Mouse (Mus musculus) kidney, postnatal 10 days (tissue): ENCODE measurements around the gene Kif3a.
A peak's percentile ranks its signal among the peaks of the same experiment; 100 is the strongest.

Source experiments
- DNase-seq: peaks from one replicate; pipeline ENCODE4 v3.0.0; 2021; ENCODE audit warnings: mixed read lengths

The Kif3a gene

DNA sequence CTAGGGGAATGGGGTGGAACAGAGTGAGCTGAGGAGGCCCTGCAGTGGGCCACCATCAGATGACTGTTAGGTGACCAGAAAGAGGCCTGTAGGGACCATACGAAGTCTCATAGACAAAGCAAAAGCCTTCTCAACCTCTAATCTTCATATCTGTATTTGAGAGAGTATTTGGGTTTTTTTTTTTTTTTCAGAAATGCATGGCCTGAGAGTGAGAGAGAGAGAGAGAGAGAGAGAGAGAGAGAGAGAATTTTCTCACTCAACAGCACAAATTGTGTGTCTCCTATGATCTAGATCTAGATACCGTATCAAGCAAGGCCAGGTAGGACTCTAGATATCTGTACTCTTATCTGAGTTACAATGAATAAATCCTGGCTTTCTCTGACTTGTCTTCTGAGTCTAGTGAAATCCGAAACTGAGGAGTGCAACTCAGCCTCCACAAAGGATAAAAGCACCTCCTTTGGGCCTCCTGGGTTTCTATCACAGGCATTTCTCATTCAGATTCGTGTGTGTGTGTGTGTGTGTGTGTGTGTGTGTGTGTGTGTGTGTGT lies 50.5 kb downstream of the Kif3a start:
- DNase-seq = no peak

GRCm38 (mm10) chr11:53618619-53619198 lies 51.5 kb downstream of the Kif3a start, which contains the start of gene Il4:
Il4 (minus strand) TSS chr11:53618669.
- no peak for DNase-seq

DNA sequence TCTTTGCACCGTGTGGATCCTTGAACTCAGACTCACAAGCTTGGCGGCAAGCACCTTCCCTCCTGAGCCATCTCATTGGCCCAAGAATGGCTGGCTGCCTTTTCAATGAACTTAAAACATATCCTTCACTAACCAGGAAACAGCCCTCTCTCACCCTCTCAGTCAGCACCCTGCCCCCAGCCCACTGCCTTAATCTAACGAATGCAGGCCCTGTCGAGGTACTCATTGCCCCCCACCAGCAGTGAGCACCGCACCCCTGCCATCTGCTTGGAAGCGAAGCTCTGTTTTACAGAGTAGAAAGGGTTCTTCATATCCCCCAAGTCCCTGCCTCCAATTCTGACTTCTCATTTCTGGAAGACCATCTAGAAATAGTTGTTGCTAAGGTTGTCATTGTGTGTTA lies 52.2 kb downstream of the Kif3a start:
- no peak for DNase-seq

- DNase-seq = no peak
These were observed 52.9 kb downstream of the Kif3a start for GRCm38 (mm10) chr11:53620094-53620493.

DNA sequence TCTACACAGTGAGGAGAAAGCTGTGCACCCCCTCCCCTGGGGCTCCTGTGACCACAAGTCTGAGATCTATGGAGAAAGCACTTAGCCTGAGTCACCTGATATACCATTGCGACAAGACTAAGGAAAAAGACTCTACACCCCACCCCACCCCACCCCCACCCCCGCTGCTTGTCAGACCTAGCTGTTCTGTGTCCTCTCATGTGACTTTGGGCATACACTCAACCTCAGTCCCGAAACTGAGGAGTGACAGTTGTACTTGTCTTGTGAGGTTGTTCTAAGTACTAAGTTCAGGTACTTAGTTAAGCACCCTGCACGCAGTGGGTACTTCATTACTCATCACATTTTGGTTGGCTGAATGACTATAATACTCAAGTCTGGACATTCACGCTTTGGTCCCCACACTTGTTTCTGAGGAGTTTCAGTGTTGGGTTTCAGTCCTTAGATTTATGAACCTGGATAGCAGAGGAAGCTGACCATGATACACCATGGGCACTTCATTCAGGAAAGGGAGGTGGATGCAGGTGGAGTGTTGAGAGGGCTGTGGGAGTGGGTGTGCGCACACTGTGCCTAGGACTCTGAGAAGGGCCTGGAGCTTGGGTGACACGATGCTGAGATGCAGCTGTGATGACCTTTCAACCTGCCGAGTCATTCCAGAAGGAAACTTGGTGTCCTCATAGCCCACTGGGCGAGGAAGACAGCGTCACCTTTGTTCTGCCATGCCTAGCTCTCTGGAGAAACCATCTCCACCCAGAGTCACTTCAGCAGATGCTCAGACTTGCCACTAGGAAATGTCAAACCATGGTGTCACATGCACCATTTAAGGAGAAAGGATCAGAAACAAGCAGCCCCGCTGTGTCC lies 54.6 kb downstream of the Kif3a start:
- no peak for DNase-seq

DNA sequence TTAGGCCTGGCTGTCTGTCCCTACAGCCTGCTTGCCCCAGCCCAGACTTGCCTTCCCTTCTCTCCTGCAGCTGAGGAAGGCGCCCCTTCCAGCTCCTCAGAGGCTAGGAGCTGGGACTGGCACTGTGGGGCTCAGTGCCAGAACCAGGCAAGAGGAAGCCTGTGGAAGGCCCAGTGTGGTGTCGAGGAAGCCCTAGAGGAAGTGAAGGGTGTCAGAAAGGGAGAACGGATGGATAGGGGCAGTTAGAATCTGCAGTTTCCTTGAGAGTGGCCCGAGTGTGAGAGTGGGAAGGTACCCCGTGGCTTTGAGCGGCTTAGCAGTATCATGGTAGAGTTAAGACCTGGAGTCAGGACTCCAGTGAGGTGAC lies 55.2 kb downstream of the Kif3a start:
- DNase-seq = no peak

DNA sequence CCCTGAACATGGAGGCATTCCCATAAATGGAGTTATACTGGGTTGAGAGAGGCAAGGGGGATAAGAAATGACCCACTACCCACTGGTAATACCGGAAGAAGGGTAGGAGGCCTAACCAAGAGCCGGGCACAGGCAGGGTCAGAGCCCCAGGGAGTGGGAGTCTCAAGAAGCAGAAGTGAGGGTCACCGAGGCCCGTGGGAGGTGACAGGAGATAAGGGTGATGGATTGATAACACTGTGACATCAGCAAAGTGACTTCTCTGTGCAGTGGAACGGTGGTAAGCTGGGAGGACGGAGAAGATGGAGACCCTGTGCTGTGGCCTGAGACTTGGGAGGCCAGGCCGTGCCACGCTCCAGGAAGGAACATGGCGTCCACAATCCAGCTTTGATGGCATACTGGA lies 56.4 kb downstream of the Kif3a start:
- DNase-seq = no peak

- DNase-seq = no peak
These were observed 56.9 kb downstream of the Kif3a start for GRCm38 (mm10) chr11:53624124-53624523.

DNA sequence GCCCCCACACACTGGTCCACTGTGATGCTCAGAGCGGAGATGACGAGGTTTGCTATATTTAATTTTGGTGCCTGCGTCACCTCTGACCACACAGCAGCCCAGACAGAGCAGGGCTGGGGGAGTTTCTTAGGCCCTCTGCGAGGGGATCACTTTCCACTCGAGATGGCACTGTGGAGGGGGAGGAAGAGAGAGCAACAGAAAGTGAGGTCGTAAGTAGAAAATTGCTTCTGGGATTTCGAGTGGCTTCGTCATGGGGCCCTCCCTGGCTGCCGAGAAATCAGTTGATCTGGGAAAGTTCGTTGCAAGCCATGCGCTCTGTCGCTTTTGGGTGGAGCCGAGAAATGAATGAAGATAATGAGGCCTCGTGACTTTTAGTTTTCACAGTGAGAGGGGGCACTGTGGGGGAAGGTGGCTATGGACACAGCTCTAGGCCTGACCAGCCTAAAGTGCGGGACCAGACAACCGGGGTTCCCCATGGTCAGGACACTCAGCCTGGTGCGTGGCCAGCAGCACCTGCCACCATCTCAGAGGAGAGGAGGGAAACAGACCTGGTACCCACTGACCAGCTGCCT lies 59.7 kb downstream of the Kif3a start:
- DNase-seq = no peak

DNA sequence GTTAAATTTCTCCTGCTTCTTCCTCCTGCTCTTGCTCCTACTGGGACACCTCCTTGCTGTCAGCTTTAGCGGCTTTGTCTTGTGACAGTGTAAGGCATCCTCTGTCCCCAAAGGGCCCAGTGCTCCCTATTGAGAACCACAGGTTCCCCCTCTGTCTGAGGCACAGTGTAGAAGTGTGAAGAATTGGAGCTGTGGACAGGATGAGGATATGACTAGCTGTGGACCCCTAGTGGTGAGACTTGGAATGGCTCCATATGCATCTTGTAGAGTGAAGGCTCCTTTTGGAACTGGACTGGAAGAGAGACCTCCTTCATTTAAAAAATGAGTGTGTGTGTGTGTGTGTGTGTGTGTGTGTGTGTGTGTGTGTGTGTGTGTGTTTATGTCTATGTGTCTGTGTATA lies 60.7 kb downstream of the Kif3a start:
- peak; percentile 89 for DNase-seq

GRCm38 (mm10) chr11:53632122-53632733 lies 65.0 kb downstream of the Kif3a start:
- DNase-seq = peak; percentile 31

- no peak for DNase-seq
These were observed 66.5 kb downstream of the Kif3a start for GRCm38 (mm10) chr11:53633644-53634043.

- DNase-seq = no peak
These were observed 67.4 kb downstream of the Kif3a start, which contains the start of gene Il13 for GRCm38 (mm10) chr11:53634556-53634955. Il13 (minus strand) TSS chr11:53634702.

- no peak for DNase-seq
These were observed 68.5 kb downstream of the Kif3a start for GRCm38 (mm10) chr11:53635590-53636182.

- DNase-seq = peak; percentile 43
These were observed 69.0 kb downstream of the Kif3a start for GRCm38 (mm10) chr11:53636183-53636646.

DNA sequence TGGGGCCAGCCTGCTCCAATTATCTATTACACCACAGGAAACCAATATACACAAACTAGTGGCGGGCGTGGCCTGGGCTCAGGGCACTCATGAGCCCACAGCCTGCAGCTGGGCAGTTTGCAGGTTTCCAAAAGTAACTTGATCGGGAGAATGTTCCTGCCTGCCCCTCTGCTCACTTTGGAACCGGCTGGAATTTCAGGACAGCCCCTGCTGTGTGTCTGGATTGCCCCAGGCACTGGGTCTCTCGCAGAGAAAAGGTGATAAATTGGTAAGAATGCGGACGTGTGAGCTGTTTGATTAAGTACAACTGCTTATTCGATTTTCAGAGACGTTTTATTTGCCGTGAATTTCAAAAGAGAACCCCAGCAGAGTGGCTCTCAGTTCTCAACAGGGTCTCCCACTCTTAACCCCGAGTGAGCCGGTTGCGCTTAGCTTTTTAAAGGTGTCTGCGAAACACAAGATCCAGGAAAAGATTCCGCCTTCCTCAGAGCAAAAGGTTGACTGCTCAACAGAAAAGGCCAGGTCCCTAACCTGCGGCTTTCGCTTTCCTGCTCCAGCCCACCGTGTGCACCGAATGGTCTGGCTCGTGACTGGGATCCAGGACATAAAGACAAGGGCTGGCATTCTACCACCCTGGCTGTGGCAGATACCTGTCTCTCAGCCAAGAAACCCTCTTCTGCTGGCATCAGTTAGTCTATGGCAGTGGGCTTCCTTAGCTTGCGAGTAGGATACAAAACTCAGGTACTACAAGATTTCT lies 70.0 kb downstream of the Kif3a start:
- DNase-seq = no peak

GRCm38 (mm10) chr11:53637803-53638260 lies 70.7 kb downstream of the Kif3a start:
- no peak for DNase-seq

- DNase-seq = no peak
These were observed 75.6 kb downstream of the Kif3a start for GRCm38 (mm10) chr11:53642744-53643279.

GRCm38 (mm10) chr11:53644017-53644416 lies 76.8 kb downstream of the Kif3a start:
- DNase-seq = no peak

- no peak for DNase-seq
These were observed 84.3 kb downstream of the Kif3a start for GRCm38 (mm10) chr11:53651441-53651840.
